Mouse (Mus musculus): ENCODE measurements at regions not wholly inside any gene's neighbourhood (a gene's known extent, or its start where the extent isn't known, plus 50 kb on each side); places are given as distances from the start of the nearest gene placed in this dataset.

DNA sequence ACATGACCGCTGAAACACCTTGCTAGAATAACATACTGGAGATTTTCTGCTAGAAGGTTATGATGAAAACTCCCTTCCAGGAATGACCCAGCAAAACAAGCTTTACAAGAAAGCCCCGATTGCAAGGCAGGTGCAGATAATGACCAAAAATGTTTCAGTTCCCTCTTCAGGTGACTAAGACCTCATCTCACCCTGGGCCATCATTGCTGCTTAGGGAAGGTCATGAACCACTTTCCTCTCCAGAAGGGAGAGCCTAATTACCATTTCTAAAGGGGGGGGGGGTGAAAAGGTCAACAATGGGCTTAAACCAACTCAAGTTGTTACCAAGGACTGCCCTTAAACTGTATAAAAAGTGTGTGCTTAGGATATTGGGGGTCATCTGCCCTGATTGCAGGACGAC is 59.8 kb upstream of the Speer4c start:
- peak; percentile 28 for DNase-seq (ENCODE audit: low read depth, low spot score)

DNA sequence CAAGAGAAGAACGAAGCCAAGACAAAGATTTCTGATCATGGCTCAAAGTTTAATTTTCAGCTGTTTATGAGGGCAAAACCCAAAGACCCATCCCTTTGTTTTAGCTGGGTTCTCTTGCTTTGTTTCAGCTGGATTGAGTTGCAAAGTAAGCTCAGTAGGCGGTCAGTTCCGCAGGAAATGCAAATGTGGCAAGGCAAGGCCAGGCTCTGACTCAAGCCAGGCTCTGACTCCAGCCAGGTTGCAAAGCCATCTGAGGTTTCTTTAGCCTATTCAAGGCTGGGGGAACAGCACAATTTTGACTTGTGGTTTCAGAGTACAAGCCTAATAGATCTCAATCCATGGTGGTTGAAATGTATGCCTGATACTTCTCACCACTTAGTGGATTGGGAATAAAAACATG is 60.5 kb upstream of the Speer4c start:
- peak; percentile 59 for DNase-seq (ENCODE audit: low read depth, low spot score)

DNA sequence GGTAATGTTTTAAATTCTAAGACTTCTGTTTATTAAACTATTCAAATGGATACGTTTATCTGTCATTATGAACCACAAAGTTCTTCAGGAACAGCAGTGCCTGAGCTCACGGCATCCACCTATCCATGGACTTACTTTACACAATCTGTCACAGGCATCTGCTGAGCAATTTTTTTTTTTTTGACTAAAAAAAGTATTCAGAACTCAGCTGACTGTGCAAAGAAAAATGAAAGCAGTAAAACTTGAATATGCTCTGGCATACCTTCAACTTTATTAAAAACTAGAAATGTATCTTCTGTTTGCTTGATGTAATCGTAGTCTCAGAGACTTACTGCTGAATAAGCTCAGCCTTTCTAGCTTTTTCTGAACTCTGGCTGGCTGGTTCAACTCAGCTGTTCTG is 62.0 kb upstream of the Speer4c start:
- no peak for DNase-seq (ENCODE audit: low read depth, low spot score)

DNA sequence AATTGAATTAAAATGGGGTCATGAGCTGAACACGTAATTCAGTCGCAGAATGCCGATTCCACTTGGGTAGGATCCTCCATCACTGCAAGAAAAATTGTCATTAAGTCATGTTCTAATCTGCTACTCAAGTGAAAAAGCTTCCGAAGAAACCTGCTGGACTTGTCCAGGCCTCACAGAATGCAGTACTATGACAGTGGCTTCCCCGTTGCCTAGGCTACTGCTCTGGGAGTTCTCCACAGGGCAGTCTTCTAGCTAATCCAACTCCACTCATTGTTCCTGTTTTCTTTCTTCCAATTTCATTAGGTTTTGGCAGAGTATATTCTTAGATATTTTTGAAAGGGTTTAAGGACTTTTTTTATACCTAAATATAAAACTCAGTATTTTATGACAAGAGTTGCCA is 89.5 kb upstream of the Speer4c start:
- no peak for DNase-seq (ENCODE audit: low read depth, low spot score)

- DNase-seq (ENCODE audit: low read depth, low spot score): no peak
Observed at GRCm38 (mm10) chr5:15816864-15817263, 102.8 kb upstream of the Speer4c start.

DNA sequence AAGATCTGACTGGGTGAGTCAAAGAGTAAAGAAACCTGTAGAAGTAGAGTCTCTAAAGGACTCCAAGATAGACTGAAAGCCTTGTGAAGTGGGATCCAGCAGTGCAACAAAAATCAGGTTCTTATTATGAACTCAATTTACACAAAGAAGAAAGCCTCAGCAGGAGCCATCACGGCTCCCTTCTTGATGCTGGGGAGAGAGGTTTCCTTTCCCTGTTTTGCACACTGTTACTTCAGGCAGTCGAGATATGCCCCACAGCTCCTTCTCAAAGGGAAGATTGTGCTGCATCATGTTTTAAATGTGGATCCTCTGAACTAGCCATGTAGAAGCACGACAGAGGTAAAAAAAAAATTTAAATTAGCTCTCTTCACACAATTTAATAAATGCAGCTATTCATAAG is 103.3 kb upstream of the Speer4c start:
- no peak for DNase-seq (ENCODE audit: low read depth, low spot score)

- DNase-seq (ENCODE audit: low read depth, low spot score): no peak
Observed at GRCm38 (mm10) chr5:15822989-15823388, 108.9 kb upstream of the Speer4c start.

- DNase-seq (ENCODE audit: low read depth, low spot score): no peak
Observed at GRCm38 (mm10) chr5:15831527-15831926, 103.0 kb upstream of the Cacna2d1 start.

GRCm38 (mm10) chr5:15832338-15832737 is 102.2 kb upstream of the Cacna2d1 start:
- DNase-seq (ENCODE audit: low read depth, low spot score): no peak

DNA sequence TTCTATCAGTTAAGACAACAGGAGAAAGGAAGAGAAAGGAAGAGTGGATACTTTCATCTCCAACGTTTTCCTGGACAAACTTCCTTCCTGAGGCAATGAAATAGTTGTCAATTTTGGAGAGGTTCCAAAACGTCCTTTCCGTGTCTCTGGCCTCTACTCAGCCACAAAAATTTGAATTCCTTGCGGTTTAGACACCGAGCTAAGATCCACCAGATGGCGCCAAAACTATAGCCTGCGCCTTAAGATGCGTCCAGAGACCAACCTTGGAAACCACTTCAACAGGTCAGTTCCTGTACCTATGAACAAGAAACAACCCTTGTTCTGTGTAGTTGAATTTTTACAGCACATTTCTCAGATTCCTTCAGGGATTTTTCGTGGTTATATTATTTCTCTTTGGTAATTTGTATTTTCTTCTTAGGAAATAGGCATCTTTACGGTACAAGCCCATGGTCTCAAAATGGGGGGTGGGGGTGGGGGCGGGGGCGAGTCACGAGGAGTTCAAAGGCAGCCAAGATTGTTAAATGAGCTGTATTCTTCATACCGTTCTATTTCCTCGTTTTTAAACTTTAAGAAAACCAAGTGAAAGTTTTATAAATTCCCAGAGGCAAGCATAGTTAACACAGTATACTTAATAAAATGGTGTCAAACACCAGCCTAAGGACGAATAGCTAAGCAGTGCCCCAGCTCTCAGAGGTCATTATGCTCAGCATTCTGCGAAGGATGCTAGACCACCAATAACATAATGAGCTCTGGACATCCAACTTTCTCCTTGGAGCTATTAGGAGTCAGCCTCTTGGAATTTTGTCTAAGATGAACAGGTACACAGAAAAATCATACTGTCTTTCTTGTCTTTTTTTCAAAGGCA is 96.2 kb upstream of the Cacna2d1 start:
- DNase-seq (ENCODE audit: low read depth, low spot score): peak; percentile 81

DNA sequence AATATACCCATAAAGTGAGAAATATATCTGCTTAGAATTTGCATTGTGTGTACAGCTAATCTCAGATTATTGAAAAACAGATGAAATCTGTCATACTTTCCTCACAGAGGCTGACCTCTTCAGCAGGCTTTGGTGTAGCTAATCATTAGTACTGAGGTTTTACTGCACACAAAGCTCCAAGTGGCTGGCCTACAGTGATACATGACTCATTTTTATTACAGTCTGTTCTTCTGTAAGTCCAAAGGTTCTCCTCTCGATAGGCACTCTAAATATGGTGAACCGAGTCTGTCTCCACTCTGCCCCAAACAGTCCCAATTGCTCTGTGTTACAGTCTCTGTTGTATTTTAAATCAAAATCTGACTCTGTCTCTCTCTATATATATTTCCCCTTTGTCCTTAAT is 87.7 kb upstream of the Cacna2d1 start:
- no peak for DNase-seq (ENCODE audit: low read depth, low spot score)

DNA sequence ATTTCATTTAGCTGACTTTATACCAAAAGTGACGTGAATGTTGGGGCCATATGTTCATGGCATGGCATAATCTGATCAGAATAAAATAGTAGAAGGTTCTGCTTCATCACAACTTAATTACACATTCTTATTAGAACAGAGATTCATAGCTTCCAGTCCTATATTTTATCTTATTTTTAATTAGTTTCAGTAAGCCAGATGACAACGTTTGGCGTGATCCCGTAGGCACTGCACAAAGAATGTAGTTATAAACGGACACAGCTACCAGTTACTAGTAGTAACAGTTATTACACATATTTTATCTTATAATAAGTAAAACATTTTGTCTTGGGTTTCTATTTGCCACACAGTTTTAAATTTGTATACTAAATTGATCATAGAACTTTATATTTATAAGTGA is 85.0 kb upstream of the Cacna2d1 start:
- no peak for DNase-seq (ENCODE audit: low read depth, low spot score)

- no peak for DNase-seq (ENCODE audit: low read depth, low spot score)
Observed at GRCm38 (mm10) chr5:15850126-15850801, 84.2 kb upstream of the Cacna2d1 start.

DNA sequence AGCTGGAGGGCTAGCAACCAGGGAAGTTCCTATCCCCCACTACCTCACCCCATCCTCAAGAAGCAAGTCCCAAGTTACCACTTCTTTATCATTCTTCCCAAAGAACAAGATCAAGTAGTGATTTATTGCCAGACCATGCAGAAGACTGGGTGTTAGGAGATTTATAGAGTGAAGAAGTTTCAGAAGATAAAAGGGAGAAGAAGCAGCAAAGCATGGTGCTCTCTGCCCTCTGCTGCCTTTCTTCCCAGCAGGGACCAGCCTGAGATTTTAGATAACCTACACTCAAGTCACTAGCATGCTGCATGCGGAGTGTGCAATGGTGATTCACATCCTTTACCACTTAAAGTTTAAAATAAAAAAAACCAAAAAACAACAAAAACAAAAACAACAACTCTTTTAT is 79.7 kb upstream of the Cacna2d1 start:
- no peak for DNase-seq (ENCODE audit: low read depth, low spot score)

- no peak for DNase-seq (ENCODE audit: low read depth, low spot score)
Observed at GRCm38 (mm10) chr5:15857034-15857433, 77.5 kb upstream of the Cacna2d1 start.

- no peak for DNase-seq (ENCODE audit: low read depth, low spot score)
Observed at GRCm38 (mm10) chr5:15874065-15874464, 60.4 kb upstream of the Cacna2d1 start.

- no peak for DNase-seq (ENCODE audit: low read depth, low spot score)
Observed at GRCm38 (mm10) chr5:15883004-15883403, 51.5 kb upstream of the Cacna2d1 start.
